Mouse (Mus musculus): ENCODE data around the gene Nr3c2. TPM values are rescaled to one million over a fixed set of nuclear protein-coding genes. Genes with fewer than 3 reads are reported as not detected.
A peak's percentile ranks its signal among the peaks of the same experiment; 100 is the strongest.

The Nr3c2 gene
- polyA plus RNA-seq, 1 experiment from 2014 or later: 1.4 TPM

- Histone ChIP-seq H3K27ac (ENCODE audit: low read depth, low read length) (no peak overlapping the region), H3K4me1 (replicated peaks; ENCODE audit: control insufficient read depth, insufficient read depth, low read length) (no peaks in the 10 kb centered on the region), H3K36me3 (ENCODE audit: control insufficient read depth, insufficient read depth, low read length) (no peaks in the 10 kb centered on the region), H3K9ac (ENCODE audit: low read depth, low read length) (no peak overlapping the region), H3K4me2 (no peak overlapping the region), H3K4me3 (ENCODE audit: low read depth, low read length) (no peak overlapping the region), H3K27me3 (replicated peaks; ENCODE audit: control insufficient read depth, insufficient read depth, low read length) (no peaks in the 10 kb centered on the region), H3K9me3 (ENCODE audit: control insufficient read depth, low read length) (no peaks in the 10 kb centered on the region)
- no peak for DNase-seq (ENCODE audit: low spot score)
- no peak for ATAC-seq (replicated peaks; ENCODE audit: low FRiP score)
- 91% methylated on average over 3 of the region's 3 CpGs for WGBS
These were observed 88.6 kb downstream of the Nr3c2 start for GRCm38 (mm10) chr8:76987876-76988275.

GRCm38 (mm10) chr8:76998276-76998675 is 99.0 kb downstream of the Nr3c2 start:
- Histone ChIP-seq H3K27ac (ENCODE audit: low read depth, low read length) (no peak overlapping the region), H3K36me3 (ENCODE audit: control insufficient read depth, insufficient read depth, low read length) (no peaks in the 10 kb centered on the region), H3K9ac (ENCODE audit: low read depth, low read length) (no peak overlapping the region), H3K27me3 (replicated peaks; ENCODE audit: control insufficient read depth, insufficient read depth, low read length) (no peaks in the 10 kb centered on the region), H3K9me3 (ENCODE audit: control insufficient read depth, low read length) (no peaks in the 10 kb centered on the region), H3K4me3 (ENCODE audit: low read depth, low read length) (no peak overlapping the region), H3K4me2 (no peak overlapping the region), H3K4me1 (replicated peaks; ENCODE audit: control insufficient read depth, insufficient read depth, low read length) (no peaks in the 10 kb centered on the region)
- DNase-seq (ENCODE audit: low spot score) (no peak), ATAC-seq (replicated peaks; ENCODE audit: low FRiP score) (0 out of 2 replicates have a peak, but pooled peaks have one; percentile 10)
- 65% methylated on average over 4 of the region's 4 CpGs for WGBS

- Histone ChIP-seq H3K4me1 (replicated peaks; ENCODE audit: control insufficient read depth, insufficient read depth, low read length) (no peaks in the 10 kb centered on the region), H3K4me3 (ENCODE audit: low read depth, low read length) (no peak overlapping the region), H3K9ac (ENCODE audit: low read depth, low read length) (no peak overlapping the region), H3K4me2 (no peak overlapping the region), H3K27me3 (replicated peaks; ENCODE audit: control insufficient read depth, insufficient read depth, low read length) (no peaks in the 10 kb centered on the region), H3K9me3 (ENCODE audit: control insufficient read depth, low read length) (no peaks in the 10 kb centered on the region), H3K36me3 (ENCODE audit: control insufficient read depth, insufficient read depth, low read length) (no peaks in the 10 kb centered on the region), H3K27ac (ENCODE audit: low read depth, low read length) (no peak overlapping the region)
- DNase-seq (ENCODE audit: low spot score) (no peak), ATAC-seq (replicated peaks; ENCODE audit: low FRiP score) (no peak)
- WGBS: 78% methylated on average over 10 of the region's 10 CpGs
These were observed 110.2 kb downstream of the Nr3c2 start for GRCm38 (mm10) chr8:77009425-77009824.

GRCm38 (mm10) chr8:77011985-77012384 is 112.7 kb downstream of the Nr3c2 start:
- H3K9ac ChIP-seq (ENCODE audit: low read depth, low read length): no peak overlapping the region
- ATAC-seq (replicated peaks; ENCODE audit: low FRiP score): no peak

GRCm38 (mm10) chr8:77012641-77013040 is 113.4 kb downstream of the Nr3c2 start:
- Histone ChIP-seq H3K4me3 (ENCODE audit: low read depth, low read length) (no peak overlapping the region), H3K36me3 (ENCODE audit: control insufficient read depth, insufficient read depth, low read length) (no peaks in the 10 kb centered on the region), H3K9me3 (ENCODE audit: control insufficient read depth, low read length) (no peaks in the 10 kb centered on the region), H3K4me1 (replicated peaks; ENCODE audit: control insufficient read depth, insufficient read depth, low read length) (no peaks in the 10 kb centered on the region), H3K27me3 (replicated peaks; ENCODE audit: control insufficient read depth, insufficient read depth, low read length) (no peaks in the 10 kb centered on the region), H3K27ac (ENCODE audit: low read depth, low read length) (no peak overlapping the region), H3K4me2 (no peak overlapping the region), H3K9ac (ENCODE audit: low read depth, low read length) (no peak overlapping the region)
- ATAC-seq (replicated peaks; ENCODE audit: low FRiP score) (no peak), DNase-seq (ENCODE audit: low spot score) (no peak)
- 88% methylated on average over 6 of the region's 6 CpGs for WGBS

More at GRCm38 (mm10) chr8:77011985-77012384, 112.7 kb downstream of the Nr3c2 start:
- Histone ChIP-seq H3K9me3 (ENCODE audit: control insufficient read depth, low read length) (no peaks in the 10 kb centered on the region), H3K4me2 (no peak overlapping the region), H3K27me3 (replicated peaks; ENCODE audit: control insufficient read depth, insufficient read depth, low read length) (no peaks in the 10 kb centered on the region), H3K36me3 (ENCODE audit: control insufficient read depth, insufficient read depth, low read length) (no peaks in the 10 kb centered on the region), H3K4me3 (ENCODE audit: low read depth, low read length) (no peak overlapping the region), H3K27ac (ENCODE audit: low read depth, low read length) (no peak overlapping the region), H3K4me1 (replicated peaks; ENCODE audit: control insufficient read depth, insufficient read depth, low read length) (no peaks in the 10 kb centered on the region)
- no peak for DNase-seq (ENCODE audit: low spot score)
- 87% methylated on average over 3 of the region's 3 CpGs for WGBS

- Histone ChIP-seq H3K4me2 (no peak overlapping the region), H3K4me3 (ENCODE audit: low read depth, low read length) (no peak overlapping the region), H3K27ac (ENCODE audit: low read depth, low read length) (no peak overlapping the region), H3K9ac (ENCODE audit: low read depth, low read length) (no peak overlapping the region), H3K9me3 (ENCODE audit: control insufficient read depth, low read length) (no peaks in the 10 kb centered on the region), H3K36me3 (ENCODE audit: control insufficient read depth, insufficient read depth, low read length) (no peaks in the 10 kb centered on the region), H3K27me3 (replicated peaks; ENCODE audit: control insufficient read depth, insufficient read depth, low read length) (no peaks in the 10 kb centered on the region), H3K4me1 (replicated peaks; ENCODE audit: control insufficient read depth, insufficient read depth, low read length) (no peaks in the 10 kb centered on the region)
- ATAC-seq (replicated peaks; ENCODE audit: low FRiP score) (no peak), DNase-seq (ENCODE audit: low spot score) (no peak)
- 89% methylated on average over 3 of the region's 3 CpGs for WGBS
These were observed 117.5 kb downstream of the Nr3c2 start for GRCm38 (mm10) chr8:77016713-77017112.

GRCm38 (mm10) chr8:77023837-77024710 is 124.8 kb downstream of the Nr3c2 start:
- Histone ChIP-seq H3K27ac (ENCODE audit: low read depth, low read length) (no peak overlapping the region), H3K4me1 (replicated peaks; ENCODE audit: control insufficient read depth, insufficient read depth, low read length) (no peaks in the 10 kb centered on the region), H3K36me3 (ENCODE audit: control insufficient read depth, insufficient read depth, low read length) (no peaks in the 10 kb centered on the region), H3K27me3 (replicated peaks; ENCODE audit: control insufficient read depth, insufficient read depth, low read length) (no peaks in the 10 kb centered on the region), H3K4me3 (ENCODE audit: low read depth, low read length) (no peak overlapping the region), H3K9ac (ENCODE audit: low read depth, low read length) (no peak overlapping the region), H3K4me2 (no peak overlapping the region), H3K9me3 (ENCODE audit: control insufficient read depth, low read length) (no peaks in the 10 kb centered on the region)
- 75% methylated on average over 13 of the region's 13 CpGs for WGBS
- DNase-seq (ENCODE audit: low spot score) (no peak), ATAC-seq (replicated peaks; ENCODE audit: low FRiP score) (no peak)

- Histone ChIP-seq H3K4me1 (replicated peaks; ENCODE audit: control insufficient read depth, insufficient read depth, low read length) (no peaks in the 10 kb centered on the region), H3K4me3 (ENCODE audit: low read depth, low read length) (no peak overlapping the region), H3K36me3 (ENCODE audit: control insufficient read depth, insufficient read depth, low read length) (no peaks in the 10 kb centered on the region), H3K4me2 (no peak overlapping the region), H3K9me3 (ENCODE audit: control insufficient read depth, low read length) (no peaks in the 10 kb centered on the region), H3K9ac (ENCODE audit: low read depth, low read length) (no peak overlapping the region), H3K27ac (ENCODE audit: low read depth, low read length) (no peak overlapping the region), H3K27me3 (replicated peaks; ENCODE audit: control insufficient read depth, insufficient read depth, low read length) (no peaks in the 10 kb centered on the region)
- WGBS: 82% methylated on average over 3 of the region's 3 CpGs
- DNase-seq (ENCODE audit: low spot score): no peak
- ATAC-seq (replicated peaks; ENCODE audit: low FRiP score): no peak
These were observed 132.0 kb downstream of the Nr3c2 start for GRCm38 (mm10) chr8:77031213-77031612.

Measured in liver, embryonic 11.5 days (tissue).